Mouse (Mus musculus): Measurements from ENCODE around the gene Chadl.

DNA sequence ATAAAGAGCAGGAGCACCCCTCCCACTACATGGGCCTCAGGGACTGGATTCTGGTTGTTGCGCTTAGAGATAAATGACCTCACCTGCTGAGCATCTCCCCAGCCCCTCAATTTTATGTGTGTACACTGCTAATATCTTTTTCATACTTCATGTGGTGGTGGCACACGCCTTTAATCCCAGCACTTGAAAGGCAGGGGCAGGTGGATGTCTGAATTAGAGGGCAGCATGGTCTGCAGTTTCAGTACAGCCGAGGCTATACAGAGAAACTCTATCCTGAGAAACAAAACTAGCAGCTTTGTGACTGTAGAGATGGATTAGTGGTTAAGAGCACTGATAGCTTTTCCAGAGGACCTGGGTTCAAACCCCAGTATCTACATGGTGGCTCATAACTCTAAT is 6.0 kb upstream of the Chadl start:
- TF ChIP-seq CTCF (IDR thresholded peaks at IDR 0.05; ENCODE audit: control insufficient read depth, insufficient read depth, insufficient replicate concordance, low read depth, low read length) (no peak), POLR2A (IDR thresholded peaks at IDR 0.05; ENCODE audit: control insufficient read depth, low read depth, low read length) (no peak)
